Mouse (Mus musculus): Measurements from ENCODE around the gene Mapk11. TPM values are rescaled to one million over a fixed set of nuclear protein-coding genes. Genes with fewer than 3 reads are reported as not detected.

The Mapk11 gene
- polyA plus RNA-seq, 1 experiment from 2014 or later, result 40.2 TPM

DNA sequence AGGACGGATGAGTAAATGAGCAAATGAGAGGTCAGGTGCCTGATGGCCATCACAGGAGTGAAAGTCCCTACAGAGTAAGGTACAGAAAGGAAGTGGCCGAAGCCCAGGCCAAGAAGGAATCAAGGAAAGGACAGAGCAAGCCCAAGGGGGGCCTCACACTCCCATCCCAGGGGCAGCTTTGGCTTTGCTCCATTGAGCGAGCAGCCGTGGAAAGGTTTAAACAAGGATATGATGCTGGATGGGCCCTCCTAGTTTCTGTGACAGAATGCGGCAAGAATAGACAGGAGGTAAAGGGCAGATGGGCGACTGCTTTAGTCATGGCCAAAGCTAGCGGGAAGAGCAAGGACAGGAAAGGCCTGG, 11.4 kb downstream of the Mapk11 start:
- no peaks in the 10 kb centered on the region for H3K9me3 ChIP-seq
- no peak overlapping the region for H3K9ac ChIP-seq
- peaks cover 7% of the 10 kb centered on the region for H3K36me3 ChIP-seq
- H3K4me1 ChIP-seq (replicated peaks), result peaks cover 22% of the 10 kb centered on the region
- no peak overlapping the region for H3K27ac ChIP-seq (replicated peaks)
- H3K27me3 ChIP-seq, result peaks cover 27% of the 10 kb centered on the region
- H3K4me3 ChIP-seq, result no peak overlapping the region
- H3K4me2 ChIP-seq, result no peak overlapping the region
- WGBS, result 88% methylated on average over 7 of the region's 7 CpGs
- ATAC-seq (ENCODE audit: low read depth), result no peak

DNA sequence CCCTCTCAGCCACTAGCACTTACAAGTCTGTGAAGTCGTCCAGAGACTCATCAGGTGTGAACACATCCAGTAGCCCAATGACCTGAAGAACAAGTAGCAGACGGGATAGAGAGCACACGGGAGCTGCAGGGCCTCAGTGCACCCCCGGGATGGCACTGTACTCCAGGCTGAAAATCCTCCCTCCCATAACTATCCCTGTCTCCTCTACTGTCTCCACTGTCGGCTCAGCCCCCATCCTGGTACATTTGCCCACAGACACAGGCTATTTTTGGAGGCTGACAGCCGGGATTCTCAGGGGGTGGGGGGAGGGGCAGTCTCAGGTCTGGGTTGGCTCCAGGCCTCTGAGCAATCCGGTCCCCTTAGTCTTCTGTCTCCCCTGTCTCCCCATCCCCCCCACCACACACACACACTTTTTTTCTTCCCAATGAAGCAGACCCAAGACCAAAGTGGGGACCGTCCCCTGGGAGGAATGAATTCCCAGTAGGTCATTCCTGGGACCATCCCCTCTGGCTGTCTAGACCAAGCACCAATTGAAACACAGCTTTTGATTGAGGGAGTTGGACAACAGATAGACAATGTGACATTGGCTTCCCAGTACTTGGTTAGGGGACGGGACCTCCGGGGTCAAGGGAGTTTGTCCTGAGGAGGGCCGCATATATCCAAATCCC, 11.9 kb downstream of the Mapk11 start:
- 73% methylated on average over 11 of the region's 11 CpGs for WGBS
- H3K27me3 ChIP-seq, result peaks cover 27% of the 10 kb centered on the region
- no peak overlapping the region for H3K27ac ChIP-seq (replicated peaks)
- no peak for ATAC-seq (ENCODE audit: low read depth)
- peaks cover 22% of the 10 kb centered on the region for H3K4me1 ChIP-seq (replicated peaks)
- H3K4me3 ChIP-seq, result no peak overlapping the region
- H3K36me3 ChIP-seq, result peaks cover 2% of the 10 kb centered on the region; the same call in 1 of the 2 replicates
- H3K4me2 ChIP-seq, result no peak overlapping the region
- no peak overlapping the region for H3K9ac ChIP-seq
- no peaks in the 10 kb centered on the region for H3K9me3 ChIP-seq

DNA sequence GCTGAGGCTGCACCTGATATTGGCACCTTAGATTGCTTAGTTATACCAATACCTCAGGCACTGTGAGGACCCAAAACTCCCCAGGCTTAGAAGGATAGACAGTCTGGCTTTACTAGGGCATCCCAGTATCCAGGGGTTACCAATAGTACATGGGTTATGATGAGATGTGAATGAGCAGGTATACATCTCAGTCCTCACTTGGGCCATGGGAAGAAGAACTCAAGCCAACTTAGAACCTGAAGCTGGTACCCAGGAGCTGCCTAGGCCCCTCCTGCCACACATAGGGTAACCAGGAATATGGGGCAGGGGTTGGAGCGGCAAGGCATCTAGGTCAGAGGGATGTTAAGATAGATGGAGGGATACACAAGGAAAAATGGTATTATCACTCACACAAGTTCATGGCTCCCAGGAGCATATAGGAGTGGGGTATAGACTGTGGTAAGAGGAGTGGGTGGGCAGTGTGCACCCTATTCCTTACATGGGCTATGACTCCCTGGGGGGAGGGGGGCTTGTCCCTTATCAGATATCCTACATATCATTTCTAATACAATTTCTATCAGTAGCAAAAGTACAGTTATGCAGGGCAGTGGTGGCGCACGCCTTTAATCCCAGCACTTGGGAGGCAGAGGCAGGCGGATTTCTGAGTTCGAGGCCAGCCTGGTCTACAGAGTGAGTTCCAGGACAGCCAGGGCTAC, 12.8 kb downstream of the Mapk11 start:
- Histone ChIP-seq H3K4me1 (replicated peaks) (peaks cover 22% of the 10 kb centered on the region), H3K4me3 (no peak overlapping the region), H3K27ac (replicated peaks) (no peak overlapping the region), H3K9ac (no peak overlapping the region), H3K4me2 (no peak overlapping the region), H3K9me3 (no peaks in the 10 kb centered on the region), H3K27me3 (peaks cover 27% of the 10 kb centered on the region), H3K36me3 (no peaks in the 10 kb centered on the region)
- WGBS, result 96% methylated on average over 5 of the region's 5 CpGs
- no peak for ATAC-seq (ENCODE audit: low read depth)

DNA sequence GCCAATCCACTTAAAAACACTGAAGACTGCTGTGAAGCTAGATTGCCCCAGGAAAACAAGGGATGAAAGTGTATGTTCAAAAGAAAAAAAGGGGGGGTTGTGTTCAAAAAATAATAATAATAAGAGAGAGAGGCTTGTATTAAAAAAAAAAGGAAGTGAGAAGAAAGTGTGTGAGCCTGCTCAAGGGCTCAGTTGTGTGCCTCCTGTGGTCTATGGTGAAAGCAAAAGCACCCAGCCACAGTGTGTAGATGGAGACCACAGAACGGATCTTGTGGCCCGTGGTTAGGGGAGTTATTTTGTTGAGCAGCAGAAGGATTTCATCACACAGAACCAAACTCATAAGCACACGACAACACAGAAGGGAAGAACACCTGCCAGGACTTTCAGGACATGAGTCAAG, 18.1 kb downstream of the Mapk11 start:
- Histone ChIP-seq H3K4me2 (no peak overlapping the region), H3K9me3 (no peaks in the 10 kb centered on the region), H3K36me3 (0 out of 2 replicates have a peak, but pooled peaks cover 4% of the 10 kb centered on the region), H3K27ac (replicated peaks) (no peak overlapping the region), H3K9ac (no peak overlapping the region), H3K27me3 (no peaks in the 10 kb centered on the region), H3K4me3 (no peak overlapping the region), H3K4me1 (replicated peaks) (peaks cover 21% of the 10 kb centered on the region)
- no peak for ATAC-seq (ENCODE audit: low read depth)
- WGBS, result 90% methylated on average over 3 of the region's 3 CpGs

DNA sequence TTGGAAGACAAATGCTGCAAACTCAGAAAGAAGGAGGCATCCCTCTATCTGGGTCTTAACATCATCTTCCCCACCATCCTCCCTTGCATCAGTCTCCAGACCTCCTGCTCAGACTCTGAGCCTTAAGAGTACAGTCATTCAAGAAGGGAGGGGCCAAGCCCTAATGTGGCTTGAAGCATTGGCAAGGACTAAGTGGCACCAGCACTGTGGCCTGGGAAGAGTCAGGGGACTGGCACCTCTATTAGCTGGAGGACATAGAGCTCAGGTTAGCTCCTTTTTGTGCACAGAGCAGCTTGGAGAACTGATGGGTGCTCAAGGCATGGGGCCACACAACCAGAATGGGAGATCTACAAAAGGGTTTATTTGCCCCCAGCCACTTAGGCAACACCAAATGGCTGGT, 19.2 kb downstream of the Mapk11 start:
- no peak for ATAC-seq (ENCODE audit: low read depth)
- Histone ChIP-seq H3K4me2 (no peak overlapping the region), H3K4me1 (replicated peaks) (peaks cover 21% of the 10 kb centered on the region), H3K9me3 (no peaks in the 10 kb centered on the region), H3K27ac (replicated peaks) (no peak overlapping the region), H3K27me3 (no peaks in the 10 kb centered on the region), H3K4me3 (no peak overlapping the region), H3K9ac (no peak overlapping the region), H3K36me3 (0 out of 2 replicates have a peak, but pooled peaks cover 4% of the 10 kb centered on the region)

DNA sequence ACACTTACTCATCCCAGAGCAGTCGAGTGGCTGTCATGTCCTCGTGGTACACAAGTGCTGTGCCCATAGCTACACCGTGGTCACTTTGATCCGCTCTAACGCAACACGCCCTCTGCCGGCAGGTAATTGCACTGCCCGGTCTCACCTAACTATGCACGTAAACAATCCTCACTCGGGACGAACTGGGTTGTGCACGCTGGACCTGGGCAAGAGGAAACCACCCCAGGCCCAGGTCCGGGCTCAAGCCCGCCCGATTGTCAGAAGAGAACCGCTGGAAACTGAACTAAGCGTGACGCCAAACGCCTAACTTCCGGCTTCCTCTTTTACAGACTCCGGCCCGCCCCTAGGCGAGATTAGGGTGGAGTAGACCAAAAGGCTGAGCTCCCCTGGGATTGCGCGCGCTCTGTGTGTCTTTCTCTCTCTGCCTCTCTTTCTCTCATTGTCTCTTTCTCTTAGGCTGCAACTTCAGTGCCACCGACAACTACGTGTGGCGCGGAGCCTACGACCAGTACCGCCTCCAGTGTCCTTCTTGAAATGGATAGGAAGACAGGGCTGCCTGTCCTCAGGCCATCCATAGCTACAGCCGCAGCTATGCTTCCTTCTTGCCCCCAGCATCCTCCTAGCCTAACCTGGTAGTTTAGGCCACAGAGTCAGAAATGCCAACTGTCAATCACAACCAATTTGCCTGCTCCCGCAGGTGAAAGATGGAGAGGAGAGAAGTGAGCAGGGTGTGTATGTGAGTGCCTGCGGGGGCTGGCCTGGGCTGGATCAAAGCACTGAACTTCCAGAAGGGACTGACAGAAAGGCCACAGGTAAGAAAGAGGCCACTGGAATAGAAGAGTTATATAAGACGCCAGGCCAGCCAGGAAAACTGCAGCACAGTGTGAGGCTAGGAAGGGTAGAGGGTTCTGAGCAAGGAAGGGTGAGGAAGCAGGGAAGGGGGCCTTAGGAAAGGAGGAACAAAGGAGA, 20.8 kb downstream of the Mapk11 start, which contains the start of gene Hdac10:
TSS of gene Hdac10 (minus strand) at position 319 of the 969 bp plus-strand sequence.
- ATAC-seq (ENCODE audit: low read depth), result peak; percentile 83
- H3K27me3 ChIP-seq, result no peaks in the 10 kb centered on the region
- peak within 1 kb of the TSS; percentile 60 for H3K4me3 ChIP-seq
- WGBS, result 3% methylated on average over 36 of the region's 36 CpGs
- H3K9me3 ChIP-seq, result no peaks in the 10 kb centered on the region
- H3K4me1 ChIP-seq (replicated peaks), result peaks cover 27% of the 10 kb centered on the region
- peak within 1 kb of the TSS; percentile 79 for H3K4me2 ChIP-seq
- H3K9ac ChIP-seq, result peak within 1 kb of the TSS; percentile 78
- H3K27ac ChIP-seq (replicated peaks), result peak within 1 kb of the TSS; percentile 81
- peaks cover 4% of the 10 kb centered on the region; the same call in 1 of the 2 replicates for H3K36me3 ChIP-seq

DNA sequence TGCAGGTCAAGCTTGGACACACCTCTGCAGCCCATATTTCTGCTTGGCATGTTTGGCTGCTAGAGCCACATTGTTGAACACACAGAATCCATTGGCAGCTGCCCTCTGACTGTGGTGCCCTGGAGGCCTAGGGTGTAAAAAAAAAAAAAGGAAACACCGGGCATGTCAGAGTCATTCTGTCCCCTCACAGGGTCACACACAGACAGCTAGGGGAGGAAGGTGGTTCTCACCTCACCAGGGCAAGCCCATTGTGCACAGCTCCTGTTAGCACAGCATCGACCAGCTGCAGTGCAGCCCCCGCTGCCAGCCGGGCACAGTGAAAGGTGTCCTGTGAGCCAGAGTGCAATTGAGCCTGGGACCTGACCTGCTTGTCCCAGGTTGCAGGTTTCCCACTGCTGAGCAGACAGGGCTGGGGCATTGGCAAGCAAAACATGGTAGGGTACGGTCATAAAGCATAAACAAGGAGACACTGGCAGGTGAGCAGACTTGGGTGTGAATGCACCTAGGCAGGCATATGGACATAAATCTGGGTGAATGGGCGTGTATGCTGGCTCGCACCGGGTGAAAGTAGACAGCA, 22.0 kb downstream of the Mapk11 start:
- H3K9ac ChIP-seq, result peak overlapping the region; percentile 78
- no peak for ATAC-seq (ENCODE audit: low read depth)
- H3K36me3 ChIP-seq, result peaks cover 4% of the 10 kb centered on the region; the same call in 1 of the 2 replicates
- H3K4me1 ChIP-seq (replicated peaks), result peaks cover 34% of the 10 kb centered on the region
- H3K4me2 ChIP-seq, result peak overlapping the region; percentile 79
- H3K27ac ChIP-seq (replicated peaks), result peak overlapping the region; percentile 81; the same call in 1 of the 2 replicates
- peak overlapping the region; percentile 60 for H3K4me3 ChIP-seq
- H3K9me3 ChIP-seq, result no peaks in the 10 kb centered on the region
- no peaks in the 10 kb centered on the region for H3K27me3 ChIP-seq
- 75% methylated on average over 8 of the region's 8 CpGs for WGBS

DNA sequence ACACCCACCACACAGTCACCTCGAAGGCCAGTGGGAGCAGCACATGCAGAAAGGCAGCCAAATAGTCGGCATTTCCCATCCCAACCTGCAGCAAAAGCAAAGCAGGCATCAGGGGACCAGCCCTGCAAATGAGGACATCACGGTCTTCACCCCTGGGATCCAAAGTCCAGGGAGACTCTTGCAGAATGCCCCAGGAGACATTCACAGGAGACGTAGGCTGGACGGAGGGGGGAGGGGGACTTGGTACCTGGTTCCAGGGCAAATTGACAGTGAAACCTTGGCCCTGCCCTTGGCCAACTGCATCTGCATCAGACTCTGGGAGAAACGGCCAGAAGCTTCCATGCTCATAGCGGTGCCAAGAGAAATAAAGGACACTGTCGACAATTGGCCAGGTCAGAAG, 22.8 kb downstream of the Mapk11 start:
- H3K4me1 ChIP-seq (replicated peaks), result peaks cover 42% of the 10 kb centered on the region
- H3K4me3 ChIP-seq, result no peak overlapping the region
- no peak overlapping the region for H3K4me2 ChIP-seq
- ATAC-seq (ENCODE audit: low read depth), result no peak
- no peak overlapping the region for H3K9ac ChIP-seq
- WGBS, result 90% methylated on average over 8 of the region's 8 CpGs
- no peaks in the 10 kb centered on the region for H3K9me3 ChIP-seq
- H3K36me3 ChIP-seq, result peaks cover 4% of the 10 kb centered on the region; the same call in 1 of the 2 replicates
- H3K27me3 ChIP-seq, result no peaks in the 10 kb centered on the region
- H3K27ac ChIP-seq (replicated peaks), result no peak overlapping the region

DNA sequence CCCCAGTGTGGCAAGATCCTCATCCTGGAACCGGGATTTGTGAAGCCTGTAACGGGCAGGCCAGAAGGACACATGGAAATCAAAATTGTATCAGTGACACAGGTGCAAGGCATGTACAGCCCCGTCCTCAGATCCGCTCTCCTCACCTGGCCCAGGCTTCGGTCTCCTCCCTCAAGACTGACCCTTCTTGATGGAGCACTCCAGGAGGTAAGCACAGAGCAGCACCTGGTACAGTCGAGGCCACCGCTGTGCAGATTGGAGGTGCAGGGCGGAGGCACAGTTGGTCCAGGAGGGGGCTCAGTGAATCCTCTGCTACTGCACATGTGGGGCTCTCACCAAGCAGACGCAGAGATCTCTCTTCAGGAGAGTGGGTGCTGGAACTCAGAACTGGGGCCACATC, 24.1 kb downstream of the Mapk11 start:
- Histone ChIP-seq H3K27ac (replicated peaks) (no peak overlapping the region), H3K4me3 (no peak overlapping the region), H3K36me3 (peaks cover 1% of the 10 kb centered on the region; the same call in 1 of the 2 replicates), H3K4me2 (no peak overlapping the region), H3K9ac (no peak overlapping the region), H3K9me3 (no peaks in the 10 kb centered on the region), H3K27me3 (no peaks in the 10 kb centered on the region), H3K4me1 (replicated peaks) (peaks cover 55% of the 10 kb centered on the region)
- WGBS, result 97% methylated on average over 9 of the region's 9 CpGs
- no peak for ATAC-seq (ENCODE audit: low read depth)

DNA sequence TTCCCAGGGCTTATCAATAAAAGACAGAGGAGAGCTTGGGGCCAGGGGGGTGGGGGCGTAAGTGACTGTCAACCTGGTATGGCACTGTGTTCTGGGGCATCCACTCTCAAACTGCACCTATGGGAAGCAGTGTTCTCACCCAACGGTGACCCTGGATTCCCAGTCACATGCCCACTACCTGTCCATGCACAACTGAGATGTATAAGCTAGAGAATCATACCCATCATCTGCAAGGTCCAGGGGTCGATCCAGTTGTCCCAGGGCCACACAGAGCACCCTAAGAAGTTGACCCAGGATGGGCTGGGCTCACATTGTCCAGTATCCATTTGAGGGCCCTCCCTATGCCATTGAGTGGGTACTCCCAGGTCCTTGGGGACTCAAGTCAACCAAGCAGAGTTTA, 25.1 kb downstream of the Mapk11 start:
- H3K27me3 ChIP-seq, result no peaks in the 10 kb centered on the region
- H3K9me3 ChIP-seq, result no peaks in the 10 kb centered on the region
- H3K4me3 ChIP-seq, result no peak overlapping the region
- H3K9ac ChIP-seq, result 0 out of 2 replicates have a peak overlapping the region, but pooled peaks have one; percentile 5
- peak overlapping the region; percentile 99; the same call in 1 of the 2 replicates for H3K4me2 ChIP-seq
- ATAC-seq (ENCODE audit: low read depth), result no peak
- H3K27ac ChIP-seq (replicated peaks), result peak overlapping the region; percentile 92; the same call in 1 of the 2 replicates
- peaks cover 65% of the 10 kb centered on the region for H3K4me1 ChIP-seq (replicated peaks)
- H3K36me3 ChIP-seq, result peaks cover 4% of the 10 kb centered on the region; the same call in 1 of the 2 replicates
- WGBS, result 97% methylated on average over 3 of the region's 3 CpGs

DNA sequence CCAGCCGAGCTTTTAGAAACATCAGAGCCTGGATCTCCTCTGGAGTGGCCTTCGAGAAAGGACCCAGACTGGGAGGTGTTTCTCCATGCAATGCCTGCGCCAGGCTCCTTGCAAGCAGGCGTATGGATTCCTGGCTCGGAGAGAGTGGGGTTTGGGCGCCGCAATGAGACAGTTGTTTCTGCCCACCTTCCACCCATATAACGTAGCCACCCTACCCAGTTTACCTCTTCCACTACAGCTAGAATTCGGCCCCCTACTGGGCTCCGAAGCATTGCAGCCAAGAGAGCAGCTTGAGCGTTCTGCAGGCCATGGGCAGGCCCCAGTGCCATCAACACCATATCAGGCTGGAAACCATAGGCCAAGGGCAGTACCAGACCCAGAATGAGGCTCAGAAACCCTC, 25.8 kb downstream of the Mapk11 start:
- H3K4me1 ChIP-seq (replicated peaks), result peaks cover 60% of the 10 kb centered on the region
- H3K27me3 ChIP-seq, result no peaks in the 10 kb centered on the region

More for the DNA sequence above, 25.8 kb downstream of the Mapk11 start:
- no peaks in the 10 kb centered on the region for H3K9me3 ChIP-seq
- ATAC-seq (ENCODE audit: low read depth), result peak; percentile 28
- 31% methylated on average over 11 of the region's 11 CpGs for WGBS
- peaks cover 4% of the 10 kb centered on the region; the same call in 1 of the 2 replicates for H3K36me3 ChIP-seq
- H3K27ac ChIP-seq (replicated peaks), result peak overlapping the region; percentile 92
- peak overlapping the region; percentile 86 for H3K9ac ChIP-seq
- peak overlapping the region; percentile 99 for H3K4me2 ChIP-seq
- peak overlapping the region; percentile 73 for H3K4me3 ChIP-seq
